Mouse (Mus musculus) thymus, adult 2 months (tissue): ENCODE measurements around the gene 1700018B08Rik. TPM values are rescaled to one million over a fixed set of nuclear protein-coding genes. Genes with fewer than 3 reads are reported as not detected.
A peak's percentile ranks its signal among the peaks of the same experiment; 100 is the strongest.

Source experiments
- DNase-seq: peaks from one replicate; pipeline ENCODE4 v3.0.0; 2021
- H3K27ac ChIP-seq: fragments of 200-500 bp; 2 replicates; pipeline ENCODE4 v1.5.1; 2012; ENCODE audit warnings: low read length, control low read depth; ENCODE audit not compliant: control insufficient read depth, insufficient read depth
- H3K27me3 ChIP-seq: fragments of 200-500 bp; 2 replicates; pipeline ENCODE4 v1.6.1; 2012; ENCODE audit warnings: mild to moderate bottlenecking, low read length, moderate library complexity, mixed read lengths; ENCODE audit not compliant: control insufficient read depth, insufficient read depth
- H3K36me3 ChIP-seq: fragments of 200-500 bp; 2 replicates; pipeline ENCODE4 v1.6.1; 2012; ENCODE audit warnings: mild to moderate bottlenecking, low read length, moderate library complexity; ENCODE audit not compliant: control insufficient read depth, insufficient read depth
- H3K4me1 ChIP-seq: fragments of 200-500 bp; replicated peaks from 2 replicates; pipeline ENCODE4 v1.6.1; 2012; ENCODE audit warnings: low read length; ENCODE audit not compliant: control insufficient read depth, insufficient read depth
- H3K4me3 ChIP-seq: fragments of 200-500 bp; 2 replicates; pipeline ENCODE4 v1.5.1; 2012; ENCODE audit warnings: mild to moderate bottlenecking, low read length, control low read depth, moderate library complexity; ENCODE audit not compliant: control insufficient read depth, insufficient read depth
- CTCF ChIP-seq: fragments of 200-500 bp; IDR thresholded peaks from 2 replicates; pipeline ENCODE4 v1.5.1; 2012; ENCODE audit warnings: mild to moderate bottlenecking, control low read depth, low read length, moderate library complexity, borderline replicate concordance; ENCODE audit not compliant: control insufficient read depth, poor library complexity, insufficient read depth; ENCODE audit errors: extremely low read depth
- POLR2A ChIP-seq: fragments of 200-500 bp; IDR thresholded peaks from 2 replicates; pipeline ENCODE4 v1.6.1; 2012; ENCODE audit warnings: mild to moderate bottlenecking, low read length, control low read depth, moderate library complexity; ENCODE audit not compliant: control insufficient read depth, poor library complexity, insufficient read depth; ENCODE audit errors: extremely low read depth
- WGBS: fragments of 180-500 bp; shearing (Covaris S2); methylation state at CpG from one replicate; pipeline ENCODE4 v1.1.7; 2018; 5-methylcytosine and 5-hydroxymethylcytosine counted together
- polyA plus RNA-seq: library from polyadenylated mRNA; depleted of rRNA; stranded (reverse); fragments of >200 nt; gene quantifications from 2 replicates; pipeline ENCODE4 v1.2.3, GENCODE M21; 2012

Gene 1700018B08Rik
- polyA plus RNA-seq, 1 experiment = 0.35 TPM

- TF ChIP-seq POLR2A (peak; percentile 98), CTCF (peak; percentile 45; the same call in 1 of the 2 replicates)
- Histone ChIP-seq H3K4me1 (peaks cover 7% of the 10 kb centered on the region; the same call in 1 of the 2 replicates), H3K4me3 (peak overlapping the region; percentile 75), H3K27me3 (no peaks in the 10 kb centered on the region), H3K27ac (peak overlapping the region; percentile 57; the same call in 1 of the 2 replicates), H3K36me3 (no peaks in the 10 kb centered on the region)
- peak; percentile 99 for DNase-seq
- WGBS = 1% methylated on average over 47 of the region's 47 CpGs
These were observed 41.2 kb upstream of the 1700018B08Rik start for GRCm38 (mm10) chr8:121585159-121585825.

DNA sequence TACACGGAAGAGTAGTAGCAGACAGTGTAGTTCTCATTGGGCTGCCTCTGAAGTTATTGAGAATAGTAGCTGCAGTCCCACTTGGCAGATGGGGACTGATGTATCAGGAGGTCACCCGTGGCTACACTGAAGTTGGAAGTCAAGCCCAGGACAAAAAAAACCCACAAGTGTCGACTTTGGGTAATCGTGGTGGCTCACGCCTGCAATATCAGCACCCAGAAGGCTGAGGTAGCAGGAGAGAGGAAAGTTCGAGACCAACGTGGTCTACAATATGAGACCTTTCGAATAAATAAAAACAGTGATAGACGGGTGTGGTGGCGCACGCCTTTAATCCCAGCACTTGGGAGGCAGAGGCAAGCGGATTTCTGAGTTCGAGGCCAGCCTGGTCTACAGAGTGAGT, 40.6 kb upstream of the 1700018B08Rik start:
- WGBS = 37% methylated on average over 13 of the region's 13 CpGs
- Histone ChIP-seq H3K27ac (no peak overlapping the region), H3K4me3 (peak overlapping the region; percentile 75)

GRCm38 (mm10) chr8:121583653-121584052, 39.5 kb upstream of the 1700018B08Rik start:
- TF ChIP-seq POLR2A (no peak), CTCF (no peak)
- 83% methylated on average over 8 of the region's 8 CpGs for WGBS
- no peak for DNase-seq

More for the DNA sequence above, 40.6 kb upstream of the 1700018B08Rik start:
- Histone ChIP-seq H3K4me1 (peaks cover 7% of the 10 kb centered on the region; the same call in 1 of the 2 replicates), H3K27me3 (no peaks in the 10 kb centered on the region), H3K36me3 (no peaks in the 10 kb centered on the region)
- no peak for TF ChIP-seq CTCF
- TF ChIP-seq POLR2A = no peak
- DNase-seq = no peak

GRCm38 (mm10) chr8:121580465-121580864, 36.3 kb upstream of the 1700018B08Rik start:
- Histone ChIP-seq H3K4me3 (no peak overlapping the region), H3K27me3 (no peaks in the 10 kb centered on the region), H3K27ac (no peak overlapping the region), H3K4me1 (peaks cover 27% of the 10 kb centered on the region), H3K36me3 (no peaks in the 10 kb centered on the region)
- WGBS = 39% methylated on average over 9 of the region's 9 CpGs
- TF ChIP-seq CTCF (no peak), POLR2A (no peak)
- DNase-seq = no peak

More at GRCm38 (mm10) chr8:121583653-121584052, 39.5 kb upstream of the 1700018B08Rik start:
- no peak overlapping the region for H3K27ac ChIP-seq
- H3K36me3 ChIP-seq = no peaks in the 10 kb centered on the region
- H3K27me3 ChIP-seq = no peaks in the 10 kb centered on the region
- peaks cover 11% of the 10 kb centered on the region; the same call in 1 of the 2 replicates for H3K4me1 ChIP-seq
- no peak overlapping the region for H3K4me3 ChIP-seq

- peak within 1 kb of the TSS; percentile 88 for H3K4me3 ChIP-seq
- WGBS = 1% methylated on average over 63 of the region's 63 CpGs
- no peaks in the 10 kb centered on the region for H3K36me3 ChIP-seq
- TF ChIP-seq CTCF = no peak
- TF ChIP-seq POLR2A = no peak
- no peak within 1 kb of the TSS; the same call in 1 of the 2 replicates for H3K27ac ChIP-seq
- no peaks in the 10 kb centered on the region for H3K27me3 ChIP-seq
- H3K4me1 ChIP-seq = peaks cover 22% of the 10 kb centered on the region
- DNase-seq = peak; percentile 93
These were observed 34.7 kb upstream of the 1700018B08Rik start, which contains the start of gene Fbxo31 for GRCm38 (mm10) chr8:121578676-121579451. Fbxo31 (minus strand) TSS chr8:121578806.

DNA sequence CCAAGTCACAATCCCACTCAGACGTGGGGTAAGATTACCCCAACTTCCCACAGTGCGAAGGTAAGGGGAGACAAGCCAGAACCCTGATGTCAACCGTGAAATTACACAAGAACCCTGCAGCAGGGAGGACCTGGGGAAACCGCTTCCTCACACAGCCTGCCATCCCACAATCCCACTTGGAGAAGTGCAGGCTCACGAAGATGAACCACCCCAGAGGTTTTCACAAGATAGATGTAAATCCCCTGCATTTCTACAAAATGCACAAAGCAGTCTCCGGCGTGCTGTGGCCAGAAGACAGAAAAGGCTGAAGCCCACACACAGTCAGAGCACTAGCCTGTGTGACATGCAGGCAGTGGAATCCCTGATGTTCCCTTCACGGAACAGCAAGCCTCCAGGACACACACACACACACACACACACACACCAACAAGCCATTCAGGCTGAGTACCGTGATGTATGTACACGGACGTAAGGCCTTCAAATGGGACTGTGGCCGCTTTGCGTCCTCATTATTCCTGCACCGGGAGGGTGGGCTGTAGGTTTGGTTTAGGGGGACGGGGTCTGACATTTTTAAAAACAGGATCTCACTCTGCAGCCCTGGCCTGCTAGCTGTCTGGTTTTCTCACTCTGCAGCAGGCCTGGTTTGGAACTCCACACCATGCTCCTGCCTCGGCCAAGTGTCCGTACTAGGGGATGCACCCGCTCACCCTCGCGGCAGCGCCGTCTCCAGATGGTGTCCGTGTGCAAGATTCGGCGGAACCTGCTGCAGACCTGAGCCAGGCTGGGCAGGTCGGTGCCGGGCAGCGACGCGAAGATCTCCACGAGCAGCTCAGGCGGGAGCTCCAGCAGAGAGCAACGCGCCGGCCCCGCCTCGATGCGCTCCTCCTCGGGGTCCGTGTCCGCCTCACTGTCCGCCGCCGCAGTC, 33.9 kb upstream of the 1700018B08Rik start:
- 2% methylated on average over 44 of the region's 44 CpGs for WGBS
- H3K36me3 ChIP-seq = no peaks in the 10 kb centered on the region
- DNase-seq = no peak
- H3K27me3 ChIP-seq = no peaks in the 10 kb centered on the region
- H3K4me1 ChIP-seq = peaks cover 22% of the 10 kb centered on the region
- peak overlapping the region; percentile 88 for H3K4me3 ChIP-seq
- TF ChIP-seq CTCF = no peak
- no peak for TF ChIP-seq POLR2A
- H3K27ac ChIP-seq = no peak overlapping the region
